Mouse (Mus musculus) small intestine, adult 10 weeks (tissue): ENCODE measurements around the gene Rpl7l1. TPM values are rescaled to one million over a fixed set of nuclear protein-coding genes. Genes with fewer than 3 reads are reported as not detected.

Source experiments
- polyA plus RNA-seq: library from polyadenylated mRNA; stranded (reverse); fragments of 350-450 nt; fragmentation: Illumina TruSeq; extraction: RNeasy Lipid Tissue Mini Kit (QIAGEN cat#74804); gene quantifications from one replicate; pipeline ENCODE4 v1.2.3, GENCODE M21; 2014; ENCODE audit warnings: low replicate concordance

Rpl7l1 gene
- polyA plus RNA-seq: 16.6 TPM

DNA sequence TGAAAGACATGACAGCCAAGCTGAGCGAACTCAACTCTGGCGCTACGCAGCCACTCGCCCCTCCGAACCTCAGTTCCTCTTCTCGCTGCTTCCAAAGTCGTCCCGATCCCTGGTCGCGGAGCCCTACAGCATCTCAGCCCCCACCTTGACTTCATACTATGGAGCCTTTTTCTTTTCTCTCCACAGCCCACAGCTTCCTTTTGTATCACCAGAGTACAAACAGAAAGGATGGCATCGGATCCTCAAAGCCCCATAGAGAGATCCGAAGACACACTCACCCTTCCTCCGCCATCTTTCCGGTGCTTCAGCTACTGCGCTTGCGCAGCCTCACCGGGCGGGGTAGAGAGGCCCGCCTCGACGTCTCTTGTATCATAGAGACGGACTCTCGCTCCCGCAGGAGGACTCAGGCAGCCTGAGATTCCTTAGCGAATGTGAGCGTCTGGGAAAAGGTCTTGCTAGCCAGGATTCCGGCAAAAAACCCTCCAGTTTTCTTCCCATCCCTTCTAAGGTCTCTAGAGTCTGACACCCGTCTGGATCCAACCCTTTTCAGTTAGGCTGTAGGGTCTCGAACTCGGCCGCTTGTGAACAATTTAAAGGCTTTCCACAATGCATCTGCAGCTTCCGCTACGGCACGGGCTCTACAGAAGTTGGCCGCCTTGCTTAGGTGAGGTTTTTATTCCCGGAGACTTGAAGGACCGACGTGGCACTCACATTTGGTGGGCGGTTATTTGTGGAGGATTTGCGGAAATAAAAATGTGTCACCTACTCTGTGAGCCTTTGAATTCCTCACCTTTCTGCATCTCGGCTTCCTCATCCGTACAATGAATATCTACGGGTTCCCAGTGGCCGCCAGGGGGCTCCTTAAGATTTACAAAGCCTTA is at the start of gene Rpl7l1:
TSS of gene Rpl7l1 (minus strand) at position 332 of the 881 bp plus-strand sequence.

DNA sequence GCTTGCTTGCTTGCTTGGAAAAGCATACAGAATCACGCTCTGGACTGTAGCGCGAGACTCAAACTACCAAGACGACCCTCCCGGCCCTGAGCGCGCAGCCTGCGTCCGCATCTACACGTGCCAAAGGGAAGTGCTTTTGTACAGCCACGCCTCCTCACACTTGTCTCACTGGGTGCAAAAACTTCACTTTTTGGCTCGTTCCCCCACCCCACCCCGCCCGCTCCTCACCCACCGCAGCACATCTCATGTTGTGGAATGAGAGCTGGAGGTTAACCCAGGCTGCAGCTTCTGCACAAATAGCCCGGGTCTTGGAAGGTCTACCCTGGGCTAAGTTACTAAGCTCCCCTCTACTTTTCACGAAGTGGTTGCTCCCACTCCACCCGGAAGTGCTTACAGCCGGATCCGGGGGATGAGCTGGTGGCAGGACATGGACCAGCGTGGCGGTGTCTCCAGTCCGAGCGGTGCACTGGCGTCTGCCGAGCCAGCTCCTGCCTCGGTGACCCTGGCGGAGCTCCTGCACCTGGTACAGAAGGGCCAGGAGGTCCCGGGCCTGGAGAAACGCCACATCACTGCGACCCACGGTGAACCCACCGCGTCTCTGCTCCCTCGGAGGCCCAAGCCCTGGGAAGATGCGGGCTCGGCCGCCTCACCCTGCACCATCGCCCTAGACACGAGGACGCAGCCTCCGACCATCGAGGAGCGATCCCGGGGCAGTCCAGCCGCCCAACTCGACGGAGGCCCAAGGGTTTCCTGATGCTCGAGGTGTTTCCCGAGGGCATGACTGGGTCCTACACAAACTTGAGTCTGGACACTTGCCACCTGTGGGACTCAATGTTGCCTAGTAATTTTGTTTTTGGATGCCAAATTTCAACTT is 9.8 kb downstream of the Rpl7l1 start, which contains the start of gene 2310039H08Rik:
TSS of gene 2310039H08Rik (plus strand) at position 232 of the 874 bp plus-strand sequence.

DNA sequence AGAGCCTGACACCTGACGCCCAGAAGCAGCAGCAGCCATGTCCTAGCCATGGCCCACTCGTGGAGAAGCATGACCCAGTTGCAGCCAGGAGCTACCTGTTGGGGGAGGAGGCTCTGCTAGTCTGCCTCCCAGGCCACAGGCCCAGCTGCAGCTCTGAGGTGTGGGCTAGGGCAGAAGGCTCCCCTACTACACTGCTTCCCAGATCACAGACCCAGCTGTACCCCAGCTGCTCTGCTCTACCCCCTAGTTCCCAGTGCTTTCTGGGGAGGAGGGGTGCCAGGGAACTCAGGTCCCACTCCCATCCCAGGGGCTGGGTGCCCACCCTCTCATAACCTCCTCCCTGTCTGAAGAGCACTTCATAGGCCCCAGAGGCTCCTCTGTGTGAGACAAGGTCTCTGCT is 18.9 kb downstream of the Rpl7l1 start, which contains the start of gene Ptcra:
TSS of gene Ptcra (minus strand) at position 169 of the 400 bp plus-strand sequence.

DNA sequence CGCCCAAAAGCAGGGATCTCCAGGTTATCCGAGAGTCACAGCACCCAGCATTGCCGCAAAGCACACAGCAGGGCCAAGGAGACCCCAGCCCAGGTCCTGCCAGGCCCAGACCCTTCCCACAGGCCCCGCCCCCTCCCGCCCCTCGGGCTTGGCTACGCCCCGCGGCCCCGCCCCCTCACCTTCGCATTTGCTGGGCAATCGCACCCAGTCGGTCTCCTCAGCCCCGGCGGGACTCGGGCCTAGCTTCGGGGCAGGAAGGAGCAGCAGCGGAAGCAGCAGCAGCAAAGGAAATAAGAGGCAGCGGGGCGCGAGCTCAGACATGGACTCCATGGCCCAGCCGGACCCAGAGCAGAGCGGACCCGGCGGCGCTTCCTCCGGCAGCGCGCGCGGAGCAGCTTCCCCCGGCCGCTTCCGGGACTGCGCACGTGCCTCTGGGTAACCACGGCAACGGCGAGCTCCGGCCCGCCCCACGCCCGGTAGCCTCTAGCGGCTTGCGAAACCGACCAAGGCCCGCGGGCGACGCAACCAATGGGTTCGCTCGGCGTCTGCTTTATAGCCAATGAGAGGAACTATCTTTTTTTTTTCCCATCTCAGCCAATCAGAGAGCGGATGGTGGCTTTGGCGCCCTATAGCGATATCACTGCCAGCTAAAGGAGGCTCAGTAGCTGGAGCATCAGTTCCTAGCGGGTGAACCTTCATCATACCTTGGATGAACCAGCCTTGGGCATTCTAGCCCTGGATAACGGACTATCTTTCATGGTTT is 30.5 kb downstream of the Rpl7l1 start, which contains the start of gene Cnpy3:
TSS of gene Cnpy3 (minus strand) at position 421 of the 763 bp plus-strand sequence.

DNA sequence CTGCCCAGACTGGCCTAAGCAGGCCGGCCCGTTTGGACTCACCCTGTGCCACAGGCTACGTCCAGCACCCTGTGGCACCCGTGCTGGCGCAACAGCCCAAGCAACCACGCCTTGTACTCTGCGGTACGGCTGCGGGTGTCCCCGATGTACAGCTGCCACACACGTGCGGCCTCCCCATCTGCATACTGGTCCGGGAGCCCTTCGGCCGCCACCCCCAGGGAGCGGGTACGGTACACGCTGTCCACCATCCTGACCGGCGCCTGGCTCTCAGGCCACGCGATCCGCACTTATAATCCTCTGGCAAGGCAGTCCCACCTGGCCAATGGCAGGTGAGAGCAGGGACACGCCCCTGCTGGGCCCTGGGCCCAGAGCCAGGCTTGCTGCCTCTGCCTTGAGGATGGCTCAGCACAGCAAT is 53.6 kb downstream of the Rpl7l1 start, which contains the start of gene Gnmt:
TSS of gene Gnmt (minus strand) at position 265 of the 415 bp plus-strand sequence.

Other genes starting within 250 kb of the Rpl7l1 start
- not detected for gene Cul9, start 236.3 kb downstream of the Rpl7l1 start, polyA plus RNA-seq
- gene Srf, start 226.5 kb downstream of the Rpl7l1 start, polyA plus RNA-seq: 0.15 TPM
- gene Ptk7, start 153.2 kb downstream of the Rpl7l1 start, polyA plus RNA-seq: not detected
- gene Klc4, start 136.7 kb downstream of the Rpl7l1 start, polyA plus RNA-seq: 0.33 TPM
- gene Mrpl2, start 136.4 kb downstream of the Rpl7l1 start, polyA plus RNA-seq: not detected
- not detected for gene Cul7, start 132.3 kb downstream of the Rpl7l1 start, polyA plus RNA-seq
- 2.2 TPM for gene Rrp36, start 108.3 kb downstream of the Rpl7l1 start, polyA plus RNA-seq
- 1.9 TPM for gene Mea1, start 103.9 kb downstream of the Rpl7l1 start, polyA plus RNA-seq
- 4.2 TPM for gene Klhdc3, start 101.8 kb downstream of the Rpl7l1 start, polyA plus RNA-seq
- 9.8 TPM for gene Ppp2r5d, start 77.6 kb downstream of the Rpl7l1 start, polyA plus RNA-seq
- not detected for gene Pex6, start 71.2 kb downstream of the Rpl7l1 start, polyA plus RNA-seq
- gene Gnmt, start 53.5 kb downstream of the Rpl7l1 start, polyA plus RNA-seq: not detected
- gene Cnpy3, start 30.5 kb downstream of the Rpl7l1 start, polyA plus RNA-seq: 1.9 TPM
- gene Ptcra, start 19.0 kb downstream of the Rpl7l1 start, polyA plus RNA-seq: not detected
- 11.9 TPM for gene 2310039H08Rik, start 10.0 kb downstream of the Rpl7l1 start, polyA plus RNA-seq
- 5.5 TPM for gene Bicral, start 75.8 kb upstream of the Rpl7l1 start, polyA plus RNA-seq
- 0.52 TPM for gene Tbcc, start 108.0 kb upstream of the Rpl7l1 start, polyA plus RNA-seq
- not detected for gene Prph2, start 127.8 kb upstream of the Rpl7l1 start, polyA plus RNA-seq
- gene Ubr2, start 227.9 kb upstream of the Rpl7l1 start, polyA plus RNA-seq: 7.9 TPM